Mouse (Mus musculus): ENCODE data around the gene Ppp4c. TPM values are rescaled to one million over a fixed set of nuclear protein-coding genes. Genes with fewer than 3 reads are reported as not detected.
A peak's percentile ranks its signal among the peaks of the same experiment; 100 is the strongest.

Gene Ppp4c
- polyA plus RNA-seq, 1 experiment: 113 TPM

GRCm38 (mm10) chr7:126778147-126778546 lies 14.1 kb downstream of the Ppp4c start:
- no peak for TF ChIP-seq CEBPB (IDR thresholded peaks at IDR 0.05; ENCODE audit: insufficient read depth, poor library complexity, severe bottlenecking)
- TF ChIP-seq TCF3 (IDR thresholded peaks at IDR 0.05; ENCODE audit: insufficient read length, low read depth): no peak
- no peak for TF ChIP-seq MAX (IDR thresholded peaks at IDR 0.05; ENCODE audit: low read depth)
- TF ChIP-seq POLR2A (IDR thresholded peaks at IDR 0.05; ENCODE audit: insufficient read length, low read depth): no peak
- no peak for TF ChIP-seq MYOD1 (IDR thresholded peaks at IDR 0.05; ENCODE audit: control insufficient read depth in 1 of 3, insufficient read length in 2 of 3, low read depth in 2 of 3)
- TF ChIP-seq USF1 (IDR thresholded peaks at IDR 0.05; ENCODE audit: low read depth): no peak
- TF ChIP-seq MYOG (IDR thresholded peaks at IDR 0.05; ENCODE audit: control insufficient read depth in 1 of 3, insufficient read depth in 1 of 3, insufficient read length in 2 of 3, low read depth in 2 of 3): no peak
- no peak for TF ChIP-seq E2F4 (IDR thresholded peaks at IDR 0.05; ENCODE audit: insufficient read depth)
- no peak for TF ChIP-seq POLR2AphosphoS2 (IDR thresholded peaks at IDR 0.05; ENCODE audit: insufficient read length, low read depth)
- Histone ChIP-seq H3K4me3 (no peak overlapping the region), H3K27me3 (ENCODE audit: control insufficient read depth, insufficient read depth, insufficient read length) (no peaks in the 10 kb centered on the region), H3K36me3 (ENCODE audit: control insufficient read depth, insufficient read depth) (no peaks in the 10 kb centered on the region), H3K79me2 (ENCODE audit: control insufficient read depth, insufficient read depth) (no peaks in the 10 kb centered on the region), H3ac (ENCODE audit: control insufficient read depth, insufficient read length) (no peak overlapping the region), H3K4me2 (ENCODE audit: low read depth) (no peak overlapping the region)

GRCm38 (mm10) chr7:126777476-126777875 lies 14.8 kb downstream of the Ppp4c start:
- no peaks in the 10 kb centered on the region for H3K36me3 ChIP-seq (ENCODE audit: control insufficient read depth, insufficient read depth)
- H3K4me3 ChIP-seq: peak overlapping the region; percentile 30
- H3ac ChIP-seq (ENCODE audit: control insufficient read depth, insufficient read length): peak overlapping the region; percentile 7
- H3K79me2 ChIP-seq (ENCODE audit: control insufficient read depth, insufficient read depth): no peaks in the 10 kb centered on the region
- H3K4me2 ChIP-seq (ENCODE audit: low read depth): peak overlapping the region; percentile 85
- no peaks in the 10 kb centered on the region for H3K27me3 ChIP-seq (ENCODE audit: control insufficient read depth, insufficient read depth, insufficient read length)
- no peak for TF ChIP-seq MYOG (IDR thresholded peaks at IDR 0.05; ENCODE audit: control insufficient read depth in 1 of 3, insufficient read depth in 1 of 3, insufficient read length in 2 of 3, low read depth in 2 of 3)
- no peak for TF ChIP-seq TCF12 (IDR thresholded peaks at IDR 0.05; ENCODE audit: insufficient read depth, poor library complexity, severe bottlenecking)
- peak; percentile 14; the same call in 1 of the 2 replicates for TF ChIP-seq CEBPB (IDR thresholded peaks at IDR 0.05; ENCODE audit: insufficient read depth, poor library complexity, severe bottlenecking)
- no peak for TF ChIP-seq USF1 (IDR thresholded peaks at IDR 0.05; ENCODE audit: low read depth)
- no peak for TF ChIP-seq POLR2A (IDR thresholded peaks at IDR 0.05; ENCODE audit: insufficient read length, low read depth)
- TF ChIP-seq TCF3 (IDR thresholded peaks at IDR 0.05; ENCODE audit: insufficient read length, low read depth): no peak
- TF ChIP-seq MAX (IDR thresholded peaks at IDR 0.05; ENCODE audit: low read depth): no peak

GRCm38 (mm10) chr7:126776598-126777057 lies 15.7 kb downstream of the Ppp4c start, which contains the start of gene Ypel3:
TSS of gene Ypel3 (plus strand) at chr7:126776955.
- peak within 1 kb of the TSS; percentile 30 for H3K4me3 ChIP-seq
- TF ChIP-seq SRF (IDR thresholded peaks at IDR 0.05; ENCODE audit: control insufficient read depth, insufficient read length, low read depth) (no peak), POLR2A (IDR thresholded peaks at IDR 0.05; ENCODE audit: insufficient read length, low read depth) (peak; percentile 64), TCF3 (IDR thresholded peaks at IDR 0.05; ENCODE audit: insufficient read length, low read depth) (peak; percentile 28), E2F4 (IDR thresholded peaks at IDR 0.05; ENCODE audit: insufficient read depth) (no peak), REST (IDR thresholded peaks at IDR 0.05; ENCODE audit: insufficient read depth, insufficient read length) (no peak), USF1 (IDR thresholded peaks at IDR 0.05; ENCODE audit: low read depth) (no peak), MYOD1 (IDR thresholded peaks at IDR 0.05; ENCODE audit: control insufficient read depth in 1 of 3, insufficient read length in 2 of 3, low read depth in 2 of 3) (peak in 2 of 3 experiments; percentile 67 to 89), POLR2AphosphoS2 (IDR thresholded peaks at IDR 0.05; ENCODE audit: insufficient read length, low read depth) (peak; percentile 81), TCF12 (IDR thresholded peaks at IDR 0.05; ENCODE audit: insufficient read depth, poor library complexity, severe bottlenecking) (no peak), MAX (IDR thresholded peaks at IDR 0.05; ENCODE audit: low read depth) (no peak), CEBPB (IDR thresholded peaks at IDR 0.05; ENCODE audit: insufficient read depth, poor library complexity, severe bottlenecking) (no peak), MYOG (IDR thresholded peaks at IDR 0.05; ENCODE audit: control insufficient read depth in 1 of 3, insufficient read depth in 1 of 3, insufficient read length in 2 of 3, low read depth in 2 of 3) (peak; percentile 29 to 93 (median 80))

GRCm38 (mm10) chr7:126775978-126776234 lies 16.4 kb downstream of the Ppp4c start:
- Histone ChIP-seq H3K4me3 (peak overlapping the region; percentile 30), H3ac (ENCODE audit: control insufficient read depth, insufficient read length) (no peak overlapping the region), H3K36me3 (ENCODE audit: control insufficient read depth, insufficient read depth) (no peaks in the 10 kb centered on the region), H3K27me3 (ENCODE audit: control insufficient read depth, insufficient read depth, insufficient read length) (no peaks in the 10 kb centered on the region), H3K4me2 (ENCODE audit: low read depth) (peak overlapping the region; percentile 99), H3K79me2 (ENCODE audit: control insufficient read depth, insufficient read depth) (no peaks in the 10 kb centered on the region)
- TF ChIP-seq POLR2AphosphoS2 (IDR thresholded peaks at IDR 0.05; ENCODE audit: insufficient read length, low read depth) (peak; percentile 66), POLR2A (IDR thresholded peaks at IDR 0.05; ENCODE audit: insufficient read length, low read depth) (no peak), USF1 (IDR thresholded peaks at IDR 0.05; ENCODE audit: low read depth) (no peak), REST (IDR thresholded peaks at IDR 0.05; ENCODE audit: insufficient read depth, insufficient read length) (no peak), CEBPB (IDR thresholded peaks at IDR 0.05; ENCODE audit: insufficient read depth, poor library complexity, severe bottlenecking) (no peak), SRF (IDR thresholded peaks at IDR 0.05; ENCODE audit: control insufficient read depth, insufficient read length, low read depth) (no peak)

More at GRCm38 (mm10) chr7:126776598-126777057, 15.7 kb downstream of the Ppp4c start, which contains the start of gene Ypel3:
- H3K4me2 ChIP-seq (ENCODE audit: low read depth): peak within 1 kb of the TSS; percentile 99
- peak within 1 kb of the TSS; percentile 7 for H3ac ChIP-seq (ENCODE audit: control insufficient read depth, insufficient read length)
- H3K36me3 ChIP-seq (ENCODE audit: control insufficient read depth, insufficient read depth): no peaks in the 10 kb centered on the region
- no peaks in the 10 kb centered on the region for H3K79me2 ChIP-seq (ENCODE audit: control insufficient read depth, insufficient read depth)
- no peaks in the 10 kb centered on the region for H3K27me3 ChIP-seq (ENCODE audit: control insufficient read depth, insufficient read depth, insufficient read length)

GRCm38 (mm10) chr7:126775185-126775977 lies 16.9 kb downstream of the Ppp4c start:
- H3K27me3 ChIP-seq (ENCODE audit: control insufficient read depth, insufficient read depth, insufficient read length): no peaks in the 10 kb centered on the region
- H3K36me3 ChIP-seq (ENCODE audit: control insufficient read depth, insufficient read depth): no peaks in the 10 kb centered on the region
- peak overlapping the region; percentile 99 for H3K4me2 ChIP-seq (ENCODE audit: low read depth)
- H3ac ChIP-seq (ENCODE audit: control insufficient read depth, insufficient read length): no peak overlapping the region
- H3K4me3 ChIP-seq: no peak overlapping the region
- TF ChIP-seq MAX (IDR thresholded peaks at IDR 0.05; ENCODE audit: low read depth) (no peak), USF1 (IDR thresholded peaks at IDR 0.05; ENCODE audit: low read depth) (no peak)
- no peaks in the 10 kb centered on the region for H3K79me2 ChIP-seq (ENCODE audit: control insufficient read depth, insufficient read depth)
